Mouse (Mus musculus) spleen, adult 2 months (tissue): ENCODE measurements around the gene Gosr1. TPM values are rescaled to one million over a fixed set of nuclear protein-coding genes. Genes with fewer than 3 reads are reported as not detected.

Source experiments
- DNase-seq, 2 experiments: peaks; one replicate each; pipeline versions ENCODE4 v3.0.0 to v3.0.0-alpha.2; 2012 to 2021; ENCODE audit warnings: low spot score in 2 of 2, low read depth in 1 of 2
- H3K27ac ChIP-seq: fragments of 200-500 bp; 2 replicates; pipeline ENCODE4 v1.5.1; 2012; ENCODE audit warnings: low read length, inconsistent platforms; ENCODE audit not compliant: insufficient read depth
- H3K27me3 ChIP-seq: fragments of 200-500 bp; 2 replicates; pipeline ENCODE4 v1.6.1; 2012; ENCODE audit warnings: mild to moderate bottlenecking, moderate library complexity, low read length, inconsistent platforms; ENCODE audit not compliant: control insufficient read depth, insufficient read depth
- H3K36me3 ChIP-seq: fragments of 200-500 bp; 2 replicates; pipeline ENCODE4 v1.6.1; 2012; ENCODE audit warnings: mild to moderate bottlenecking, low read length, inconsistent platforms; ENCODE audit not compliant: control insufficient read depth, insufficient read depth
- H3K4me1 ChIP-seq: fragments of 200-500 bp; 2 replicates; pipeline ENCODE4 v1.6.1; 2011; ENCODE audit warnings: inconsistent platforms; ENCODE audit not compliant: control insufficient read depth, insufficient read depth, insufficient read length
- H3K4me3 ChIP-seq: fragments of 200-500 bp; 2 replicates; pipeline ENCODE4 v1.5.1; 2011; ENCODE audit warnings: mild to moderate bottlenecking, inconsistent platforms; ENCODE audit not compliant: insufficient read depth, insufficient read length; ENCODE audit errors: extremely low read depth
- CTCF ChIP-seq: fragments of 200-500 bp; IDR thresholded peaks from 2 replicates; pipeline ENCODE4 v1.5.1; 2011; ENCODE audit warnings: mild to moderate bottlenecking, inconsistent platforms; ENCODE audit not compliant: insufficient read depth, insufficient read length, insufficient replicate concordance; ENCODE audit errors: extremely low read depth
- POLR2A ChIP-seq: fragments of 200-500 bp; IDR thresholded peaks from 2 replicates; pipeline ENCODE4 v1.6.1; 2011; ENCODE audit warnings: low read depth, low read length, inconsistent platforms
- WGBS: fragments of 180-500 bp; shearing (Covaris S2); methylation state at CpG from one replicate; pipeline ENCODE4 v1.1.7; 2018; 5-methylcytosine and 5-hydroxymethylcytosine counted together
- polyA plus RNA-seq: library from polyadenylated mRNA; depleted of rRNA; stranded (reverse); fragments of >200 nt; gene quantifications from 2 replicates; pipeline ENCODE4 v1.2.3, GENCODE M21; 2012

Gene Gosr1
- polyA plus RNA-seq, 1 experiment: 12.2 TPM

GRCm38 (mm10) chr11:76770566-76770965 is 7.2 kb upstream of the Gosr1 start:
- DNase-seq: no peak
- Histone ChIP-seq H3K27ac (no peak overlapping the region), H3K4me1 (no peaks in the 10 kb centered on the region), H3K27me3 (no peaks in the 10 kb centered on the region), H3K4me3 (no peak overlapping the region), H3K36me3 (no peaks in the 10 kb centered on the region)
- no peak for TF ChIP-seq POLR2A
- WGBS: 85% methylated on average over 5 of the region's 5 CpGs

GRCm38 (mm10) chr11:76763741-76764122 is 353 bp upstream of the Gosr1 start:
- no peak for TF ChIP-seq CTCF
- TF ChIP-seq POLR2A: no peak
- Histone ChIP-seq H3K36me3 (peaks cover 5% of the 10 kb centered on the region), H3K27ac (no peak overlapping the region), H3K4me3 (no peak overlapping the region), H3K4me1 (no peaks in the 10 kb centered on the region), H3K27me3 (no peaks in the 10 kb centered on the region)
- 12% methylated on average over 4 of the region's 4 CpGs for WGBS
- no peak for DNase-seq

GRCm38 (mm10) chr11:76752276-76752675 is 11.1 kb downstream of the Gosr1 start:
- DNase-seq: no peak
- Histone ChIP-seq H3K36me3 (peaks cover 34% of the 10 kb centered on the region), H3K27me3 (no peaks in the 10 kb centered on the region), H3K4me3 (no peak overlapping the region), H3K4me1 (no peaks in the 10 kb centered on the region), H3K27ac (no peak overlapping the region)
- 98% methylated on average over 3 of the region's 3 CpGs for WGBS
- TF ChIP-seq POLR2A (no peak), CTCF (no peak)

- Histone ChIP-seq H3K4me1 (no peaks in the 10 kb centered on the region), H3K27ac (no peak overlapping the region), H3K27me3 (no peaks in the 10 kb centered on the region), H3K36me3 (peaks cover 35% of the 10 kb centered on the region), H3K4me3 (no peak overlapping the region)
- WGBS: 91% methylated on average over 9 of the region's 9 CpGs
- no peak for TF ChIP-seq CTCF
- no peak for TF ChIP-seq POLR2A
- DNase-seq: no peak
Observed at GRCm38 (mm10) chr11:76748819-76749218, 14.6 kb downstream of the Gosr1 start.

GRCm38 (mm10) chr11:76745921-76746320 is 17.5 kb downstream of the Gosr1 start:
- Histone ChIP-seq H3K27me3 (no peaks in the 10 kb centered on the region), H3K4me1 (no peaks in the 10 kb centered on the region), H3K4me3 (no peak overlapping the region), H3K27ac (no peak overlapping the region), H3K36me3 (peaks cover 26% of the 10 kb centered on the region)
- DNase-seq: no peak
- TF ChIP-seq POLR2A: no peak
- no peak for TF ChIP-seq CTCF
- WGBS: 92% methylated on average over 1 of the region's 1 CpGs

- Histone ChIP-seq H3K36me3 (peaks cover 23% of the 10 kb centered on the region), H3K27ac (no peak overlapping the region), H3K4me3 (no peak overlapping the region), H3K27me3 (no peaks in the 10 kb centered on the region), H3K4me1 (no peaks in the 10 kb centered on the region)
- WGBS: 86% methylated on average over 7 of the region's 7 CpGs
- TF ChIP-seq CTCF: no peak
- no peak for TF ChIP-seq POLR2A
- no peak for DNase-seq
Observed at GRCm38 (mm10) chr11:76744550-76744949, 18.8 kb downstream of the Gosr1 start.

GRCm38 (mm10) chr11:76742511-76742910 is 20.9 kb downstream of the Gosr1 start:
- WGBS: 96% methylated on average over 7 of the region's 7 CpGs
- Histone ChIP-seq H3K27ac (no peak overlapping the region), H3K27me3 (no peaks in the 10 kb centered on the region), H3K4me1 (no peaks in the 10 kb centered on the region), H3K4me3 (no peak overlapping the region), H3K36me3 (peaks cover 11% of the 10 kb centered on the region)
- no peak for TF ChIP-seq CTCF
- TF ChIP-seq POLR2A: no peak
- DNase-seq: no peak

GRCm38 (mm10) chr11:76739125-76739524 is 24.3 kb downstream of the Gosr1 start:
- H3K4me1 ChIP-seq: peaks cover 13% of the 10 kb centered on the region; the same call in 1 of the 2 replicates
- peaks cover 8% of the 10 kb centered on the region for H3K36me3 ChIP-seq
- no peak overlapping the region for H3K4me3 ChIP-seq
- H3K27ac ChIP-seq: no peak overlapping the region
- TF ChIP-seq CTCF (0 out of 2 replicates have a peak, but pooled peaks have one; percentile 24), POLR2A (no peak)
- WGBS: 77% methylated on average over 6 of the region's 6 CpGs
- DNase-seq: peak; percentile 17 to 26
- no peaks in the 10 kb centered on the region for H3K27me3 ChIP-seq
